Mouse (Mus musculus): Measurements from ENCODE around the gene Mapk8ip1.

Mapk8ip1 gene

GRCm38 (mm10) chr2:92391116-92391515 is 9.9 kb downstream of the Mapk8ip1 start:
- peak; percentile 89 for DNase-seq (ENCODE audit: low read depth, low spot score)

- peak; percentile 56 for DNase-seq (ENCODE audit: low read depth, low spot score)
Measured at GRCm38 (mm10) chr2:92390206-92390930, 10.7 kb downstream of the Mapk8ip1 start.

GRCm38 (mm10) chr2:92389645-92390044 is 11.4 kb downstream of the Mapk8ip1 start:
- DNase-seq (ENCODE audit: low read depth, low spot score) = no peak

- peak; percentile 99 for DNase-seq (ENCODE audit: low read depth, low spot score)
Measured at GRCm38 (mm10) chr2:92388891-92389641, 12.0 kb downstream of the Mapk8ip1 start.

- DNase-seq (ENCODE audit: low read depth, low spot score) = peak; percentile 78
Measured at GRCm38 (mm10) chr2:92388081-92388517, 13.0 kb downstream of the Mapk8ip1 start.

- DNase-seq (ENCODE audit: low read depth, low spot score) = peak; percentile 95
Measured at GRCm38 (mm10) chr2:92387646-92388045, 13.4 kb downstream of the Mapk8ip1 start.

GRCm38 (mm10) chr2:92386821-92387570 is 14.1 kb downstream of the Mapk8ip1 start:
- DNase-seq (ENCODE audit: low read depth, low spot score) = no peak

- peak; percentile 67 for DNase-seq (ENCODE audit: low read depth, low spot score)
Measured at GRCm38 (mm10) chr2:92385113-92386051, 15.7 kb downstream of the Mapk8ip1 start.

GRCm38 (mm10) chr2:92384101-92384500 is 17.0 kb downstream of the Mapk8ip1 start:
- no peak for DNase-seq (ENCODE audit: low read depth, low spot score)

- DNase-seq (ENCODE audit: low read depth, low spot score) = no peak
Measured at GRCm38 (mm10) chr2:92382759-92383158, 18.3 kb downstream of the Mapk8ip1 start.

- DNase-seq (ENCODE audit: low read depth, low spot score) = peak; percentile 76
Measured at GRCm38 (mm10) chr2:92381901-92382588, 19.0 kb downstream of the Mapk8ip1 start, which contains the start of gene 1700029I15Rik. Gene 1700029I15Rik, plus strand, starts transcription at chr2:92382538.

GRCm38 (mm10) chr2:92381161-92381560 is 19.9 kb downstream of the Mapk8ip1 start:
- DNase-seq (ENCODE audit: low read depth, low spot score) = no peak

GRCm38 (mm10) chr2:92380495-92381050 is 20.5 kb downstream of the Mapk8ip1 start:
- no peak for DNase-seq (ENCODE audit: low read depth, low spot score)

GRCm38 (mm10) chr2:92379783-92380494 is 21.1 kb downstream of the Mapk8ip1 start:
- no peak for DNase-seq (ENCODE audit: low read depth, low spot score)

- DNase-seq (ENCODE audit: low read depth, low spot score) = no peak
Measured at GRCm38 (mm10) chr2:92377320-92377719, 23.7 kb downstream of the Mapk8ip1 start.

GRCm38 (mm10) chr2:92376300-92376699 is 24.8 kb downstream of the Mapk8ip1 start:
- DNase-seq (ENCODE audit: low read depth, low spot score) = no peak

GRCm38 (mm10) chr2:92375788-92376187 is 25.3 kb downstream of the Mapk8ip1 start:
- no peak for DNase-seq (ENCODE audit: low read depth, low spot score)

GRCm38 (mm10) chr2:92375099-92375623 is 25.9 kb downstream of the Mapk8ip1 start:
- peak; percentile 99 for DNase-seq (ENCODE audit: low read depth, low spot score)

- peak; percentile 90 for DNase-seq (ENCODE audit: low read depth, low spot score)
Measured at GRCm38 (mm10) chr2:92374514-92374913, 26.5 kb downstream of the Mapk8ip1 start, which contains the start of the genes Pex16 and Large2. Gene Pex16, plus strand, starts transcription at chr2:92374676. Gene Large2, minus strand, starts transcription at chr2:92374869.

All from brain, adult 2 months (tissue).